Mouse (Mus musculus): Measurements from ENCODE around the gene Klf13. TPM values are rescaled to one million over a fixed set of nuclear protein-coding genes. Genes with fewer than 3 reads are reported as not detected.
A peak's percentile ranks its signal among the peaks of the same experiment; 100 is the strongest.

The Klf13 gene
- polyA plus RNA-seq, 1 experiment = 23.9 TPM

- 2% methylated on average over 22 of the region's 22 CpGs for WGBS
- peak; percentile 79 for DNase-seq (ENCODE audit: low read depth, low spot score)
Measured at GRCm38 (mm10) chr7:63858571-63859152, 80.1 kb downstream of the Klf13 start.

- DNase-seq (ENCODE audit: low read depth, low spot score) = no peak
- WGBS = 82% methylated on average over 17 of the region's 17 CpGs
Measured at GRCm38 (mm10) chr7:63857771-63858417, 80.8 kb downstream of the Klf13 start.

- DNase-seq (ENCODE audit: low read depth, low spot score) = peak; percentile 57
- 60% methylated on average over 4 of the region's 4 CpGs for WGBS
Measured at GRCm38 (mm10) chr7:63855283-63855682, 83.4 kb downstream of the Klf13 start.

- DNase-seq (ENCODE audit: low read depth, low spot score) = peak; percentile 71
- 17% methylated on average over 7 of the region's 7 CpGs for WGBS
Measured at GRCm38 (mm10) chr7:63851841-63852533, 86.7 kb downstream of the Klf13 start.

Other genes starting within 250 kb of the Klf13 start
- gene E030018B13Rik, start 22.1 kb downstream of the Klf13 start, polyA plus RNA-seq (2012; rRNA removed) = not detected in 2 replicates
- 0.04 TPM in 1 of 2 replicates, not detected in the other for gene Trpm1, start 214.9 kb upstream of the Klf13 start, polyA plus RNA-seq (2012; rRNA removed)

Measured in large intestine, adult 2 months (tissue).